Mouse (Mus musculus) Patski (cell line): Measurements from ENCODE around the gene Neo1. TPM values are rescaled to one million over a fixed set of nuclear protein-coding genes. Genes with fewer than 3 reads are reported as not detected.
"Not testable (repeated sequence)": the region's sequence is repeated elsewhere in the genome, so short reads cannot be mapped to it uniquely, and the experiment has no call there.

Experiments
- ATAC-seq: fragments of 100-300 bp; one replicate; pipeline ENCODE4 v1.8.0; 2021
- CTCF ChIA-PET: fragments of 350-600 bp; sonication (Branson Sonifier 250); formaldehyde crosslinking; loops from one replicate; lab custom pipeline; 2022; ENCODE audit warnings: inconsistent platforms; lab: Charles Lee
- POLR2A ChIA-PET: fragments of 350-600 bp; sonication (Branson Sonifier 250); formaldehyde crosslinking; loops from one replicate; lab custom pipeline; 2022; ENCODE audit warnings: antibody characterized with exemption, inconsistent platforms; lab: Charles Lee
- DNase-seq: peaks from one replicate; pipeline ENCODE4 v3.0.0-alpha.2; 2011; ENCODE audit warnings: low read depth, low spot score
- H3K27me3 ChIP-seq: fragments of 371-371 bp; one replicate; pipeline ENCODE4 v1.5.1; 2021
- CTCF ChIP-seq: fragments of 100-300 bp; IDR thresholded peaks from one replicate; pipeline ENCODE4 v1.5.1; 2021
- in situ Hi-C: fragments of 300-500 bp; cut with MboI; formaldehyde crosslinking; loops from 3 replicates; pipeline ENCODE4 v1.11.1; 2018; ENCODE audit warnings: low pct_unique_long_range_greater_than_20kb, mixed read lengths
- polyA plus RNA-seq: library from polyadenylated mRNA; unstranded; gene quantifications from one replicate; pipeline ENCODE4 v1.2.3, GENCODE M21; 2021

The Neo1 gene
- polyA plus RNA-seq, 1 experiment from 2014 or later: 49.0 TPM

- H3K27me3 ChIP-seq: no peaks in the 10 kb centered on the region
- DNase-seq: no peak
- ChIA-PET CTCF (no interaction called here), POLR2A (no interaction called here)
- in situ Hi-C loops: no loop called here
- ATAC-seq: no peak
- TF ChIP-seq CTCF: no peak
Measured at GRCm38 (mm10) chr9:58989255-58989928, 46.8 kb downstream of the Neo1 start.

GRCm38 (mm10) chr9:58979034-58979433 lies 57.2 kb downstream of the Neo1 start:
- ATAC-seq (no peak), DNase-seq (no peak)
- ChIA-PET CTCF (no interaction called here), POLR2A (no interaction called here)
- TF ChIP-seq CTCF: no peak
- in situ Hi-C loops: no loop called here
- H3K27me3 ChIP-seq: no peaks in the 10 kb centered on the region

- DNase-seq, H3K27me3 ChIP-seq, in situ Hi-C loops, POLR2A ChIA-PET, CTCF ChIA-PET, ATAC-seq: not testable (repeated sequence)
- peak; percentile 61 for TF ChIP-seq CTCF
Measured at GRCm38 (mm10) chr9:58971154-58971553, 65.1 kb downstream of the Neo1 start.

GRCm38 (mm10) chr9:58967371-58967770 lies 68.9 kb downstream of the Neo1 start:
- ChIA-PET POLR2A (no interaction called here), CTCF (no interaction called here)
- TF ChIP-seq CTCF: no peak
- DNase-seq (no peak), ATAC-seq (no peak)
- in situ Hi-C loops: no loop called here
- no peaks in the 10 kb centered on the region for H3K27me3 ChIP-seq

GRCm38 (mm10) chr9:58955507-58955906 lies 80.7 kb downstream of the Neo1 start:
- H3K27me3 ChIP-seq: no peaks in the 10 kb centered on the region
- ChIA-PET POLR2A (no interaction called here), CTCF (no interaction called here)
- TF ChIP-seq CTCF: peak; percentile 10
- no peak for ATAC-seq
- DNase-seq: no peak
- in situ Hi-C loops: no loop called here

GRCm38 (mm10) chr9:58945910-58946309 lies 90.3 kb downstream of the Neo1 start:
- POLR2A ChIA-PET, H3K27me3 ChIP-seq, in situ Hi-C loops, DNase-seq, CTCF ChIA-PET, ATAC-seq: not testable (repeated sequence)

GRCm38 (mm10) chr9:58934776-58935175 lies 101.5 kb downstream of the Neo1 start:
- POLR2A ChIA-PET: no interaction called here

GRCm38 (mm10) chr9:58928103-58928502 lies 108.1 kb downstream of the Neo1 start:
- CTCF ChIA-PET: interaction anchor here (0.7 to 1.7 kb wide), 8 partner anchors 9 to 349 kb away, joined by 3 to 12 read pairs (median 4); no protein-coding TSS in a partner anchor
- ATAC-seq (no peak), DNase-seq (peak; percentile 6)
- no peaks in the 10 kb centered on the region for H3K27me3 ChIP-seq
- TF ChIP-seq CTCF: peak; percentile 68
- POLR2A ChIA-PET: no interaction called here
- in situ Hi-C loops: no loop called here

More at GRCm38 (mm10) chr9:58934776-58935175, 101.5 kb downstream of the Neo1 start:
- no peak for ATAC-seq
- TF ChIP-seq CTCF: no peak
- CTCF ChIA-PET: no interaction called here
- in situ Hi-C loops: no loop called here
- no peak for DNase-seq
- H3K27me3 ChIP-seq: no peaks in the 10 kb centered on the region

GRCm38 (mm10) chr9:58902869-58903585 lies 133.2 kb downstream of the Neo1 start:
- ChIA-PET POLR2A (no interaction called here), CTCF (interaction anchor here (1.3 kb wide), 1 partner anchor 11 kb away, joined by 3 read pairs; no protein-coding TSS in a partner anchor)
- no peaks in the 10 kb centered on the region for H3K27me3 ChIP-seq
- TF ChIP-seq CTCF: peak; percentile 83
- in situ Hi-C loops: no loop called here
- no peak for DNase-seq
- no peak for ATAC-seq

- in situ Hi-C loops: loop anchor here (5.0 kb wide), 1 partner anchor 368 kb away; no protein-coding TSS in a partner anchor
- TF ChIP-seq CTCF: no peak
Measured at GRCm38 (mm10) chr9:58899602-58900001, 136.6 kb downstream of the Neo1 start.

More at GRCm38 (mm10) chr9:58899602-58900001, 136.6 kb downstream of the Neo1 start:
- H3K27me3 ChIP-seq: no peaks in the 10 kb centered on the region
- no peak for DNase-seq
- ATAC-seq: no peak
- POLR2A ChIA-PET: no interaction called here
- CTCF ChIA-PET: interaction anchor here (1.1 kb wide), 1 partner anchor 11 kb away, joined by 3 read pairs; no protein-coding TSS in a partner anchor
